Mouse (Mus musculus) myocyte (in vitro differentiated cells): Measurements from ENCODE around the gene 4933424G06Rik. TPM values are rescaled to one million over a fixed set of nuclear protein-coding genes. Genes with fewer than 3 reads are reported as not detected.

Experiments
- H3K27me3 ChIP-seq: one replicate; pipeline ENCODE4 v1.6.1; 2011; ENCODE audit not compliant: control insufficient read depth, insufficient read depth, insufficient read length
- H3K36me3 ChIP-seq: one replicate; pipeline ENCODE4 v1.6.1; 2011; ENCODE audit not compliant: control insufficient read depth, insufficient read depth
- H3K4me2 ChIP-seq: one replicate; pipeline ENCODE4 v1.6.1; 2011; ENCODE audit warnings: low read depth, control low read depth
- H3K4me3 ChIP-seq: one replicate; pipeline ENCODE4 v1.5.1; 2011; ENCODE audit warnings: mild to moderate bottlenecking, control low read depth, moderate library complexity
- H3K79me2 ChIP-seq: one replicate; pipeline ENCODE4 v1.6.1; 2011; ENCODE audit not compliant: control insufficient read depth, insufficient read depth
- H3ac ChIP-seq: one replicate; pipeline ENCODE4 v1.6.1; 2011; ENCODE audit not compliant: control insufficient read depth, insufficient read length
- CEBPB ChIP-seq: IDR thresholded peaks from 2 replicates; pipeline ENCODE4 v1.6.1; 2011; ENCODE audit warnings: mild to moderate bottlenecking, moderate library complexity; ENCODE audit not compliant: poor library complexity, insufficient read depth, severe bottlenecking
- E2F4 ChIP-seq: IDR thresholded peaks from one replicate; pipeline ENCODE4 v1.6.1; 2011; ENCODE audit warnings: mild to moderate bottlenecking, control low read depth, moderate library complexity; ENCODE audit not compliant: insufficient read depth
- MAX ChIP-seq: IDR thresholded peaks from one replicate; pipeline ENCODE4 v1.6.1; 2011; ENCODE audit warnings: low read depth, mild to moderate bottlenecking, control low read depth
- MYOD1 ChIP-seq, 3 experiments: IDR thresholded peaks; one replicate each; pipeline ENCODE4 v1.6.1; 2011; ENCODE audit warnings: control low read depth in 2 of 3, low read depth in 2 of 3, mild to moderate bottlenecking in 2 of 3, moderate library complexity in 1 of 3; ENCODE audit not compliant: insufficient read length in 2 of 3, control insufficient read depth in 1 of 3
- MYOG ChIP-seq, 3 experiments: IDR thresholded peaks; one replicate each; pipeline ENCODE4 v1.6.1; 2011; ENCODE audit warnings: control low read depth in 2 of 3, low read depth in 2 of 3, mild to moderate bottlenecking in 2 of 3; ENCODE audit not compliant: insufficient read length in 2 of 3, control insufficient read depth in 1 of 3, insufficient read depth in 1 of 3
- POLR2A ChIP-seq: IDR thresholded peaks from one replicate; pipeline ENCODE4 v1.6.1; 2011; ENCODE audit warnings: low read depth, mild to moderate bottlenecking, control low read depth, moderate library complexity; ENCODE audit not compliant: insufficient read length
- POLR2AphosphoS2 ChIP-seq: IDR thresholded peaks from one replicate; pipeline ENCODE4 v1.6.1; 2011; ENCODE audit warnings: low read depth, control low read depth; ENCODE audit not compliant: insufficient read length
- REST ChIP-seq: IDR thresholded peaks from one replicate; pipeline ENCODE4 v1.6.1; 2011; ENCODE audit warnings: mild to moderate bottlenecking, control low read depth, moderate library complexity; ENCODE audit not compliant: insufficient read depth, insufficient read length
- SRF ChIP-seq: IDR thresholded peaks from one replicate; pipeline ENCODE4 v1.6.1; 2011; ENCODE audit warnings: low read depth; ENCODE audit not compliant: control insufficient read depth, insufficient read length
- TCF12 ChIP-seq: IDR thresholded peaks from one replicate; pipeline ENCODE4 v1.6.1; 2011; ENCODE audit warnings: mild to moderate bottlenecking, control low read depth; ENCODE audit not compliant: poor library complexity, insufficient read depth, severe bottlenecking
- TCF3 ChIP-seq: IDR thresholded peaks from one replicate; pipeline ENCODE4 v1.6.1; 2011; ENCODE audit warnings: low read depth, control low read depth; ENCODE audit not compliant: insufficient read length
- USF1 ChIP-seq: IDR thresholded peaks from one replicate; pipeline ENCODE4 v1.6.1; 2011; ENCODE audit warnings: low read depth, mild to moderate bottlenecking, control low read depth, moderate library complexity
- polyA plus RNA-seq: library from polyadenylated mRNA; unstranded; fragments of >200 nt; fragmentation: generic; extraction: Trizol; gene quantifications from one replicate; pipeline ENCODE4 v1.2.1, GENCODE M21; 2012; ENCODE audit warnings: missing spikeins

Gene 4933424G06Rik
- polyA plus RNA-seq, 1 experiment = 0.12 TPM

- Histone ChIP-seq H3K36me3 (peaks cover 14% of the 10 kb centered on the region), H3K4me3 (no peak overlapping the region), H3ac (no peak overlapping the region), H3K27me3 (no peaks in the 10 kb centered on the region), H3K4me2 (no peak overlapping the region), H3K79me2 (peaks cover 13% of the 10 kb centered on the region)
- no peak for TF ChIP-seq POLR2A
- no peak for TF ChIP-seq SRF
- no peak for TF ChIP-seq REST
- TF ChIP-seq MYOD1 (IDR thresholded peaks at IDR 0.05; ENCODE audit: control insufficient read depth in 1 of 3, insufficient read length in 2 of 3, low read depth in 2 of 3) = no peak
- TF ChIP-seq MAX = no peak
- no peak for TF ChIP-seq POLR2AphosphoS2
- no peak for TF ChIP-seq USF1
- no peak for TF ChIP-seq TCF12
- no peak for TF ChIP-seq TCF3
- no peak for TF ChIP-seq E2F4
- TF ChIP-seq MYOG (IDR thresholded peaks at IDR 0.05; ENCODE audit: control insufficient read depth in 1 of 3, insufficient read depth in 1 of 3, insufficient read length in 2 of 3, low read depth in 2 of 3) = no peak
- TF ChIP-seq CEBPB = no peak
Observed at GRCm38 (mm10) chr1:36694871-36695270, 15.1 kb upstream of the 4933424G06Rik start.

- H3ac ChIP-seq = no peak overlapping the region
Observed at GRCm38 (mm10) chr1:36696411-36696810, 13.5 kb upstream of the 4933424G06Rik start.

GRCm38 (mm10) chr1:36697030-36697429 lies 12.9 kb upstream of the 4933424G06Rik start:
- no peak overlapping the region for H3K4me2 ChIP-seq
- TF ChIP-seq USF1 (no peak), E2F4 (no peak), POLR2AphosphoS2 (peak; percentile 65)
- peaks cover 22% of the 10 kb centered on the region for H3K36me3 ChIP-seq
- peaks cover 9% of the 10 kb centered on the region for H3K79me2 ChIP-seq
- no peaks in the 10 kb centered on the region for H3K27me3 ChIP-seq
- H3ac ChIP-seq = no peak overlapping the region
- no peak overlapping the region for H3K4me3 ChIP-seq

More at GRCm38 (mm10) chr1:36696411-36696810, 13.5 kb upstream of the 4933424G06Rik start:
- no peak for TF ChIP-seq MAX
- peak; percentile 16 for TF ChIP-seq POLR2A
- Histone ChIP-seq H3K36me3 (peaks cover 22% of the 10 kb centered on the region), H3K4me3 (no peak overlapping the region), H3K79me2 (peaks cover 13% of the 10 kb centered on the region), H3K27me3 (no peaks in the 10 kb centered on the region), H3K4me2 (no peak overlapping the region)

- peaks cover 18% of the 10 kb centered on the region for H3K36me3 ChIP-seq
- H3K27me3 ChIP-seq = no peaks in the 10 kb centered on the region
- H3ac ChIP-seq = no peak overlapping the region
- no peak overlapping the region for H3K4me2 ChIP-seq
- TF ChIP-seq USF1 (no peak), POLR2A (no peak), SRF (no peak), MYOG (IDR thresholded peaks at IDR 0.05; ENCODE audit: control insufficient read depth in 1 of 3, insufficient read depth in 1 of 3, insufficient read length in 2 of 3, low read depth in 2 of 3) (no peak), TCF12 (no peak), MYOD1 (IDR thresholded peaks at IDR 0.05; ENCODE audit: control insufficient read depth in 1 of 3, insufficient read length in 2 of 3, low read depth in 2 of 3) (no peak), E2F4 (no peak), REST (no peak), CEBPB (no peak), MAX (no peak), TCF3 (no peak), POLR2AphosphoS2 (no peak)
- H3K79me2 ChIP-seq = peaks cover 33% of the 10 kb centered on the region
- H3K4me3 ChIP-seq = no peak overlapping the region
Observed at GRCm38 (mm10) chr1:36707166-36707565, 2.8 kb upstream of the 4933424G06Rik start.

- H3K36me3 ChIP-seq = peaks cover 12% of the 10 kb centered on the region
- peaks cover 33% of the 10 kb centered on the region for H3K79me2 ChIP-seq
- H3ac ChIP-seq = no peak overlapping the region
- H3K27me3 ChIP-seq = no peaks in the 10 kb centered on the region
- no peak overlapping the region for H3K4me3 ChIP-seq
- TF ChIP-seq POLR2AphosphoS2 (no peak), MYOD1 (IDR thresholded peaks at IDR 0.05; ENCODE audit: control insufficient read depth in 1 of 3, insufficient read length in 2 of 3, low read depth in 2 of 3) (no peak), MYOG (IDR thresholded peaks at IDR 0.05; ENCODE audit: control insufficient read depth in 1 of 3, insufficient read depth in 1 of 3, insufficient read length in 2 of 3, low read depth in 2 of 3) (no peak), TCF12 (no peak), POLR2A (no peak), SRF (no peak), REST (no peak), USF1 (no peak), E2F4 (no peak), MAX (no peak), CEBPB (no peak), TCF3 (no peak)
- no peak overlapping the region for H3K4me2 ChIP-seq
Observed at GRCm38 (mm10) chr1:36707797-36708196, 2.2 kb upstream of the 4933424G06Rik start.
